Mouse (Mus musculus) testis, postnatal 10 days (tissue): ENCODE measurements at regions not wholly inside any gene's neighbourhood (a gene's known extent, or its start where the extent isn't known, plus 50 kb on each side); places are given as distances from the start of the nearest gene placed in this dataset.
"Not testable (repeated sequence)": the region's sequence is repeated elsewhere in the genome, so short reads cannot be mapped to it uniquely, and the experiment has no call there.

Experiments used
- DNase-seq: peaks from one replicate; pipeline ENCODE4 v3.0.0; 2021; ENCODE audit warnings: low spot score

- DNase-seq: no peak
Measured at GRCm38 (mm10) chr17:63704991-63705390, 157.9 kb upstream of the Fer start.

- DNase-seq: no peak
Measured at GRCm38 (mm10) chr17:63712937-63713336, 149.9 kb upstream of the Fer start.

DNA sequence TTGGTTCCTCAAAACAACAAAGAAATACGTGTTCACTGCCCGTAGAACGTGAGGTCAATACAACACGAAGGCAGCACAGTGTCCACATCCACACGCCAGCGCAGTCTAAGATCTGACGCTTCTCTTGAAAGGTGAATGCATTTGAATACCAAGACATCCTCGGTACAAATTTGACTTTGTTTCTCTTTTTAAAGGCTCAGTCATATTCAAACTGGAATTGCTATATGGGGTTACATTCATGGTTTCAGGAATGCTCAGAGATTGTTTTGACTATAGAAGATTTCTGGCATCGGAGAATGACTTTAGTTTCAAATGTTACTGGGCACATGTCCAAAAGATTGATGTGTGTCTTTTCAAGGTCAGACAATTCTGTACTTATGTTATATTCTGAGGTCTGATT lies 147.2 kb upstream of the Fer start:
- no peak for DNase-seq

GRCm38 (mm10) chr17:63716161-63716560 lies 146.7 kb upstream of the Fer start:
- DNase-seq: no peak

DNA sequence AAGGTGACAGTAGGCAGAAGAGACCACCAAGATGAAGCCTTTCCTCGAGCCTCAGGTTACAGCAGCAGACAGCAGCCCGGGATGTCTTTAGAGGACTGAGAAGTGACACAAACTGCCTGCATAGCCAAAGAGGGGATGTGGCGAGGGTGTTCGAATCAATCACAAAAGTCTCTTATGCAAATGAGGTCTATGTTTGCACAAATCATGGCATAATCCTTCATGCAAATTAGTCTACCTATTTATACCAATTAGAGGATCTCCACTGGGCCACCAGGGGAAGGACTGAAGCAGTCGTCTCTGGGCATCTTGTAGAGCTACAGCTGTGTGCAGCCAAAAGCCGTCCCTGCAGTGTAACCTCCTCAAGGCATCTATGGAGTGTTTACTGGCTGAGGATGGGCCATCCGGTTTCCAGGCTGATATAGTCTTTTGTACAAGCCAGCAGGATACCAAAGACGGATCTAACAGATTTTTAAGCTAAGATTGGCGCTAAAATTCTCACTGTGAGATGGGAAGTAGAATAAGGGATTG lies 145.7 kb upstream of the Fer start:
- DNase-seq: no peak

- no peak for DNase-seq
Measured at GRCm38 (mm10) chr17:63718972-63719715, 143.7 kb upstream of the Fer start.

DNA sequence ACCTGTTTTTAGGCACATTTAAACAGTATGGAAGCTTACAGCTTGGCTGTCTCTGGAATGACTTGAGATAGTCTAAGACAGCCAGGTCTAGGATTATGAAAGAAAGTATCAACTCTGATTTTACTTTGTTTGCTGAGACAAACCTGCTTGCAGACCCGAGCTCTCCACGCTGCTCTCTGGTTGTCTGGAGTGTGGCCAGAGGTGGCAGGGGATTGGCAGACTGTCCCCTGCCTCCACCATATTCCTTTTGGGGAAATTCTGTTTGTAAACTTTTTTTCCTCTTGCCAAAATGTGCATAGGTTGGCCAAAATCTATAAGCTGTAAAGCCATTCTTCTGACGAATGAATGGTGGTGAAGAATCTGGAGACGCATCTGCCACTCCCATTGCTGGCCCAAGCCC lies 143.1 kb upstream of the Fer start:
- DNase-seq: no peak

DNA sequence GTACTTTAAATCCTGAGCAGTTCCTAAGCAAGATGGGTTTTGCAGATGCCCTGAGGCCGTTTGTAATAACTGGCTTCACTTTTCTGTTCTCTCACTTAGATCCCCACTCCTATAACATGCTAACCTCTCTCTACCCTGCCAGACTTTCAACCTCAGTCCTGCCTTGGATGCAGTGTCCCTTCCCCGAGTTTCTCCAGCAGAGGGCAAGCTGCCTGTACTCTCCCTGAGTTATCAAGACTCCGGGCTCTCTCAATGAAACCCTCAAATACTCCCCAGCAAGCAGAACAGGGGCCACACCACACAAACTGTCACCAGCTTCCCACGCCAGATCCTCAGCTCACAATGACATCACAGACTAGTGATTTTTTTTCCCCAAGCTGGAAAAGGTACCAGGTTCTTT lies 142.0 kb upstream of the Fer start:
- no peak for DNase-seq

DNA sequence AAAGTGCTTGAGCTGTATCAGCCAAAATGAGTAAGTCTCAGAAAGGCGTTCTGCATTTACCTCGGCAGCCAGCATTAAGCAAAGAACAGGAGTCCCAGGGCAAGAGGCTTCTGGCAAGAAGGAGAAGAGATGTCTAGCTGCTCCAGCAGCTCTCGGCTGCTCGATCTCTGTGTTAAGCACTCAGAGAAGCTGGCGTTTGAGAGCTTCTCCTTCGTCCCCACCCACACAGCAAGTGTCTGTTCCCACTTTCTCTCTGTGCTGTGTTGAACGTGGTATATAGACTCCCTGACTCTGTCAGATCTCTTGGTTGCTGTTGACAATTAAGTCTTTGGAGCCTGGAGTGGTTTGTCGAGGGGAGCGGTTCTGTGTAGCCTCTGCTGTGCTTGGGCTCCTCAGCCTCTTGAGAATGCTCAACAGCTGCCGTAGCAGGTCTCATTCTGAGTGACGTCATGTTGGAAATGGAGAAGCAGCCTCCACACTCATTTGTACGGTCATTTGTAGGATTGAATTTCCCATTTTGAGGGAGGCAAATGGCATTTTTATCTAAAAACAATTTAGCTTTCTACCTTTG lies 140.3 kb upstream of the Fer start:
- DNase-seq: no peak

DNA sequence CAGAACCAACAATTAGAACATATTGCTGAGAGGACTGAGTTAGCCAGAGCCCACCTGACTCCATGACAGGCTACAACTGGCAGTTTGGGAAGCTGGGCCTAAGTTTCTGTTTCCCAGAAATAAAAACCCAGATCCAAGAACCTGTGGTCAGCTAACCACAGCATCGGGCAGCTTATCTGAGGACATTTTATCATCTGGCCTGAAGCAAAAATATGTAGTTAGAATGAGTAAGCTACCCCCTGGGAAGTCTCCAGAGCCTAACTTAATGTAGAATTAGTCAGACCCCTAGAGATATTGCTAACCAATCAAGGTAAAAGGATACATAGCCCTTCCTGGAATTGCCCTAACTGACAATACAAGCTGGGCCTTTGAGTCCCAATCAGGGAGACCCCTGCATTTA lies 124.7 kb upstream of the Fer start:
- no peak for DNase-seq

DNA sequence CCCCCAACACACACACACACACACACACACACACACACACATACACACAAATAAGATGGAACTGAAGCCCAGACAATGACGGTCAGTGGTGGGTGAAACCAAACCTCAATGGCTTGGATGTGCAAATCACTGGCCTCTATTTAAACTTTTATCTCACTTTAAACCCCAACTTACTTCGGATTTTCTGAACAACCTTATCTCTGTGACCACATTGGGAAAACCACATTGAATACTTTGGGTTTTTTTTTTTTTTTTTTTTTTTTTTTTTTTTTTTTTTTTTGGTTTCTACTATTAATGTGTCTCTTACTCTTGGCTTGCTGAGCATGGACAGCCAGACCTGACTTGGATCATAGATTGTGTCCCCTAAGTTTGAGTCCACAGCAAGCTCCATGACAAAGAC lies 123.2 kb upstream of the Fer start:
- DNase-seq: no peak

GRCm38 (mm10) chr17:63749257-63749656 lies 113.6 kb upstream of the Fer start:
- DNase-seq: not testable (repeated sequence)

- DNase-seq: no peak
Measured at GRCm38 (mm10) chr17:63754399-63754798, 108.5 kb upstream of the Fer start.

- DNase-seq: no peak
Measured at GRCm38 (mm10) chr17:63757896-63758695, 104.8 kb upstream of the Fer start.

DNA sequence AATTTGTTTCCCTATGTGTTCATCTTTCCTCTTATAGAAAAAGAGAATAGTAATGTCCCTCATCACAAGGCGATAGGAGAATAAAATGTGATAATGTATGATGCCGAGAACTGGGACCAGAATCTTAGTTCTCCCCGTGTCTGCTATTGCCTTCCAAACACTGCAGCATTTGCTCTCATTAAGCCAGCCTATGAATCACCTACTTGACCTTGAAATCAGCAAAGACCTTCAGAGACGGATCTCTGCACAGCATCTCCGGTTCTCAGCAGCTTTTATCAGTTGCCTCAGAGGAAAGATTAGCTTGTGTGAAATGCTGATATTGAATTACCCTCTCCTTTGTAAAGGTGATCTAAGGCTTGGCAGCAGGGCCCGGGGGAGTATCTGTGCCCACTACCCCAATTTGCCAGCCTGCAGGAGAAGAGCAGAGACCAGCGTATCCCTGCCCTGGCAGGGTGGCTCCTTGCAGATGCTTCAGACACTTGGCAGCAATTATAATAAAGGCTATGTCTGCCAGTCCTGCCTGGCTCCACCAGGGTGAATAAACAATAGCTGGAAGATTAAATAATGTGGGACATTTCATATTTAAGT lies 104.0 kb upstream of the Fer start:
- DNase-seq: no peak

DNA sequence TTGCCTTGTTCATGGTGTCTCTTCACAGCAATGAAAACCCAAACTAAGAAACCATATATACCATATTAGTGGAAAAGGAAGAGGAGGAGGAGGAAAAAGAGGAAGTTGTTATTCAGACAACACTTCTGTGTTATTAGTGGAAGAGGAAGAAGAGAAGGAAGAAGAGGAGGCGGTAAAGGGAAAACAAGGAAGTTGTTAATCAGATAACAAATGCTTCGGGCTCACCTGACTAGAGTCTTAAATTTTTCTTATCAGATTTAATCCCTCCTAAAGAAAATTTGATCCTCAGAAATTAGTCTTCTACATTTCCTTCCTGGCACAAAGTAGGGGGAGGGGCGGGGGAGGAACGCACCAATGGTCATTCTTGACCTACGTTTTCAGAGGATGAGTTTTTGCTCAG lies 101.8 kb upstream of the Fer start:
- DNase-seq: no peak

DNA sequence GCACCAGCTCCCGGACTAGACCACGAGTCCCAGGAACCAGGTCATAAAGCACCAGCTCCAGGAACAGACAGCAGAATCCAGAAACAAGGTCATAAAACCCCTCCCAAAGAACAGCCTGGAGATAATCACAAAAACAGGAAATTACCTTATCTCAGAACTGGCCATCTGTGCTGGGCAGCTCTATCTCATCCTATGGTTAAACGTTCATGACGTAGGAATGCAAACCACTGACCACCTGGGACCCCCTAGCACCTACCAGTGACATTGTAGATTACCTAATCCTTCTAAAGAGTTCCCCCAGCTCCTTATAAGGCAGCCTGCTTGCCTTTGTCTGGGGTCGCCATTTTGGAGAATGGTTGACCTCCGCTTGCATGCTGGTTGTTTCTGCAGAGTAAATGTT lies 91.8 kb upstream of the Fer start:
- no peak for DNase-seq

DNA sequence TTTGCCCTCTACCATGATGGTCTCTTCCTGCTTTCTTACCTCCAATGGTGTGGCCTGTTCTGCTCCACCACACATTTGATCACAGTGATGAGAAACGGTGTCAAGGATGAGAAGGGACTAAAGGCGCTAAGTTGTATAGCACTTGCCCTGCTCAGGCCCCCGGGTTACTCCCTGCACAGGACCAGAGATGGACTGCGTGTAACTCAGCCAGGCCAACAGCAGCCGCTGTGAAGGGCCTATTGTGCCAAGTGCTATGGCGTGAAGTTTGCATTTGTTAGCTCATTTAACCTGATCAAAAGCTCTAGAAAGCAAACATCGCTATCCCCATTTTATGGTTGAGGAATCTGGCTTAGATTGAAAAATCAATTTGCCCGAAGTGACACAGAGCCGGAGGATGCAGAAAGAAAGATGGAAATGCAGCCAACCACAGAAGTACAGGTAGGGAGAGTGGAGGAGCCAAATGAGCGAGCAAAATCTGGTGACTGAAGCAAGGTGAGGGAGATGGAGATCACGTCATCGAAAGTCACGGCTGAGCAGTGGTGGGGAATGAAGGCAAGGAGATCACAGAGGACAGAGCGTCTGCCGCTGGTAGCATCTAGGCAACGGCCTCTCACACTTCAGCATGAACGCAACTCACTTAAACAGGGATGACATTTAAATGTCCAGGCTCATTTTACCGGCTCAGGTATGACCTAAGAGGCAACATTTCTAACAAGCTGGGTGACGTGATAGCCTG lies 78.3 kb upstream of the Fer start:
- no peak for DNase-seq

- DNase-seq: no peak
Measured at GRCm38 (mm10) chr17:63786444-63786843, 76.4 kb upstream of the Fer start.

- DNase-seq: no peak
Measured at GRCm38 (mm10) chr17:63794352-63794751, 68.5 kb upstream of the Fer start.

GRCm38 (mm10) chr17:63798381-63798780 lies 64.5 kb upstream of the Fer start:
- no peak for DNase-seq

DNA sequence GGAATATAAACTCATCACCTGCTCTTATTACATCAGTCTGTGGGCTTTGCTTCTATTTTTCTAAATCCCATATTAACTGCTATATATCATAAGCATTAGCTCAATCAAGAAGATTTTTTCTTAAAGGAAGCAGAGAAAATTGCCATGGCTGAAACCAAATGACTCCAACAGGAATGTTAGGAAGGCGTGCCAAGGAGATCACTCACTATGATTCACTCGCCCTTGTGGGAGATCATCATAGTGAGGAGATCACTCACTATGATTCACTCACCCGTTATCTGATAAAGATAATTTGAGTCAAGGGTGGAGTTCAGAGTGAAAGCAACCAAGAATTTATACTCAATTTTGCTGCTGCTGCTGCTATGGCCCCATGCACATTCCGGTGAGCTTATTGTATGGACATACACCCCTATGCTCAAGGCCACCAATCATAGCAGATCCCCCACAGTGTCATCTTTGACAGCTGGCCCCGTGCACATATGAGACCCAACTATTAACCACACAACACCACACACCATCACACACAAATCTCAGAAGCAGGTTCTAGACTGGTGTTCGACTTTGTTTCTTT lies 63.8 kb upstream of the Fer start:
- no peak for DNase-seq
